Mouse (Mus musculus) heart, postnatal 0 days (tissue): ENCODE measurements around the gene Tspan1. TPM values are rescaled to one million over a fixed set of nuclear protein-coding genes. Genes with fewer than 3 reads are reported as not detected.

Experiments used
- ATAC-seq: fragments of 200-750 bp; cut with Nextera tagmentation; 2 replicates; pipeline ENCODE4 v1.8.0; 2017; ENCODE audit warnings: low read depth, moderate number of reproducible peaks, moderate library complexity; ENCODE audit not compliant: insufficient read depth
- DNase-seq: peaks from one replicate; pipeline ENCODE4 v3.0.0-alpha.2; 2016; ENCODE audit warnings: low spot score
- H3K27ac ChIP-seq: fragments of 300-500 bp; sonication (generic); 2 replicates; pipeline ENCODE4 v1.5.1; 2014; ENCODE audit warnings: low read depth, mild to moderate bottlenecking
- H3K27me3 ChIP-seq: fragments of 300-500 bp; sonication (generic); 2 replicates; pipeline ENCODE4 v1.6.1; 2014; ENCODE audit warnings: low read length, mixed read lengths; ENCODE audit not compliant: control insufficient read depth, insufficient read depth
- H3K36me3 ChIP-seq: fragments of 300-500 bp; sonication (generic); replicated peaks from 2 replicates; pipeline ENCODE4 v1.6.1; 2014; ENCODE audit warnings: low read length, mixed read lengths; ENCODE audit not compliant: control insufficient read depth, insufficient read depth
- H3K4me1 ChIP-seq: fragments of 300-500 bp; sonication (generic); 2 replicates; pipeline ENCODE4 v1.6.1; 2014; ENCODE audit warnings: antibody characterized with exemption; ENCODE audit not compliant: control insufficient read depth, insufficient read depth
- H3K4me2 ChIP-seq: fragments of 300-500 bp; sonication (generic); 2 replicates; pipeline ENCODE4 v1.6.1; 2014; ENCODE audit warnings: low read depth, mild to moderate bottlenecking, low read length, moderate library complexity
- H3K4me3 ChIP-seq: fragments of 300-500 bp; sonication (generic); 2 replicates; pipeline ENCODE4 v1.5.1; 2014; ENCODE audit warnings: low read depth, low read length
- H3K9ac ChIP-seq: fragments of 300-500 bp; sonication (generic); replicated peaks from 2 replicates; pipeline ENCODE4 v1.6.1; 2014; ENCODE audit warnings: low read depth, low read length, mixed read lengths
- H3K9me3 ChIP-seq: fragments of 300-500 bp; sonication (generic); replicated peaks from 2 replicates; pipeline ENCODE4 v1.6.1; 2016; ENCODE audit warnings: low read length; ENCODE audit not compliant: control insufficient read depth
- CTCF ChIP-seq: IDR thresholded peaks from 2 replicates; pipeline ENCODE4 v1.5.1; 2016; ENCODE audit warnings: antibody characterized with exemption, control low read depth, low read depth
- EP300 ChIP-seq: IDR thresholded peaks from 2 replicates; pipeline ENCODE4 v1.6.1; 2016; ENCODE audit warnings: antibody characterized with exemption, low read depth
- WGBS: fragments of 180-500 bp; shearing (Covaris S2); extraction: QIAGEN DNeasy Blood & Tissue Kit; methylation state at CpG from one replicate; pipeline ENCODE4 v1.1.7; 2014; 5-methylcytosine and 5-hydroxymethylcytosine counted together
- polyA plus RNA-seq: library from polyadenylated mRNA; unstranded; fragments of >200 nt; fragmentation: Nextera tagmentation; extraction: Ambion mirVana; gene quantifications from 2 replicates; pipeline ENCODE4 v1.2.1, GENCODE M21; 2015
- total RNA-seq: library from RNA; depleted of rRNA; stranded (reverse); fragments of >200 nt; gene quantifications from 2 replicates; pipeline ENCODE4 v1.2.3, GENCODE M21; 2014; ENCODE audit warnings: low replicate concordance

Gene Tspan1
- total and polyA plus RNA-seq, 2 experiments from 2014 or later, result not detected

DNA sequence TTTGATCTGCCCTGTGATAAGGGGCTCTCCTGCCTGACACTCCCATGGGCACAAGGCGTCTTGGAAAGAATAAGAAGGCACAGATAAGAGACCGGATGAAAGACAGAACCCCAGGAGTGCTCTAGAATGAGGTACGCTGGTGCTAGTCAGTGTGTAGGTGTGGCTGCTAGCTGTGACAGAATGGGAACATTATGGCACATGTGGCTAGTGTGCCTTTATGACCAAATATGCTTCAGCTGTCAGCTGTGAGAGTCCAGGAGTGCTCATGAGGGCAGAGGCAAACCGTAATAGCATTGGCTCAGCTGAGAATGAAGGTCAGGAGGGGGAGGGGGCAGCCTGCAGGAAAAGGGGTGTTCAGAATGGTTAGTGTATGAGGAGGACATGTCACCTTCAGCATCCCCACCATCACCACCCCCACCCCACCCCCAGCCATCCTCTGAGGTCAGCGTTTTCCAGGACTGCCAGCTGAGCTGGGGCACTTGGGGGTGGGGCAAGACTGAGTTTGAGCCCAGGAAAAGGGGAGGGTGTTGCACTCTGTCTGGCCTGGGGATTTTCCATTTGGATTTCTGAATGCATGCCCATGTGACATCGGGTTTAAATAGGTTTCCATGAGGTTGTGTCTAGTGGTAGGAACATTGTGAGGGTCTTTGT is 7.2 kb upstream of the Tspan1 start:
- no peaks in the 10 kb centered on the region for H3K36me3 ChIP-seq
- no peak overlapping the region for H3K4me2 ChIP-seq
- H3K4me3 ChIP-seq, result no peak overlapping the region
- no peak for TF ChIP-seq CTCF
- no peak for TF ChIP-seq EP300
- no peaks in the 10 kb centered on the region for H3K9me3 ChIP-seq
- ATAC-seq, result peak; percentile 55
- H3K27me3 ChIP-seq, result no peaks in the 10 kb centered on the region
- H3K4me1 ChIP-seq, result peaks cover 32% of the 10 kb centered on the region
- DNase-seq, result peak; percentile 68
- peak overlapping the region; percentile 88 for H3K27ac ChIP-seq
- H3K9ac ChIP-seq, result 0 out of 2 replicates have a peak overlapping the region, but pooled peaks have one; percentile 24
- 16% methylated on average over 6 of the region's 6 CpGs for WGBS

DNA sequence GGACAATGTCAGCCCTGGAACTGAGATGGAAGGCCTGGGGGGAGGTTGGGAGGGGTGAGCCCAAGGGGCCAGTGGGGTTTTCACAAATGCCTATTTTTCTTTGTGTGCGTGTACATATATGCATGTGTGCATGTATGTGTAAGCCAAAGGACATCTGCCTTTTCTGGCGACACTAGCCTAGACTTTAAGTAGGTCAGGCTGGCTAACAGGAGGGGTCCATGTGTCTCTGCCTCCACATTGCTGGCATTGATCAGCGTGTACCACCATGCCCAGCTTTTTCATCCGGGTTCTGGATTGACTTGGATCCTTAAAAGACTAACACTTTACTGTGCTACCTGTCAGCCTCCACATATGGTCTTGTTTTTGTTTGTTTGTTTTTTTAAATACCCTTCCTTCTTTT is 6.4 kb upstream of the Tspan1 start:
- no peak for DNase-seq
- ATAC-seq, result no peak
- Histone ChIP-seq H3K36me3 (no peaks in the 10 kb centered on the region), H3K4me3 (no peak overlapping the region), H3K9me3 (no peaks in the 10 kb centered on the region), H3K27me3 (no peaks in the 10 kb centered on the region), H3K4me2 (no peak overlapping the region), H3K27ac (peak overlapping the region; percentile 88), H3K4me1 (peaks cover 32% of the 10 kb centered on the region), H3K9ac (no peak overlapping the region)
- 95% methylated on average over 4 of the region's 4 CpGs for WGBS
- TF ChIP-seq EP300 (no peak), CTCF (no peak)

DNA sequence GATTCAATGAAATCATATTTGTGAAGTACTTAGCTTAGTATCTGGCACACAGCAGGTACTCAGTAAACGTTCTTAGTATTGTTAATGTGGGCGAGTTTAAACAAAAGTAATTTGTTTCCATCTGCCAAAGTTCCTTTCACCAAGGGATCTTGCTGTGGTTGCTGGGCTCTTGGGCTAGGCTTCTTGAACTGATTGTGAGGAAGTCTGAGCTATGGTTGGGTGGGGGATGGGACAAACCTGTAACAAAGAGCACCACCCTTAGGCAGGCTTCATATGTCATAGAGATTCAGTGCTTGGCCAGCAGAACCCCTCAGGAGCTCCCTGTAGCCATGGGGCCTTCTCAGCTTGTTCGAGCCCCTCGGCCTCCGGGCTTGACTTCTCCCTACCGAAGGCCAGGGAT is 5.7 kb upstream of the Tspan1 start, which contains the start of the genes 1700042G07Rik and Gm49337:
Gene 1700042G07Rik (plus strand): TSS at position 301 of the 400 bp plus-strand sequence.
Gene Gm49337 (plus strand): TSS at position 313 of the 400 bp plus-strand sequence.
- TF ChIP-seq EP300 (no peak), CTCF (no peak)
- H3K4me1 ChIP-seq, result peaks cover 32% of the 10 kb centered on the region
- 88% methylated on average over 6 of the region's 6 CpGs for WGBS
- H3K27ac ChIP-seq, result peak within 1 kb of the TSS; percentile 88
- H3K36me3 ChIP-seq, result no peaks in the 10 kb centered on the region
- H3K9me3 ChIP-seq, result no peaks in the 10 kb centered on the region
- H3K4me3 ChIP-seq, result no peak within 1 kb of the TSS
- no peak within 1 kb of the TSS for H3K9ac ChIP-seq
- DNase-seq (no peak), ATAC-seq (no peak)
- no peaks in the 10 kb centered on the region for H3K27me3 ChIP-seq
- H3K4me2 ChIP-seq, result no peak within 1 kb of the TSS

GRCm38 (mm10) chr4:116169353-116169672 is 1.9 kb upstream of the Tspan1 start:
- DNase-seq (no peak), ATAC-seq (no peak)
- H3K4me2 ChIP-seq, result no peak overlapping the region
- H3K27me3 ChIP-seq, result no peaks in the 10 kb centered on the region
- H3K27ac ChIP-seq, result no peak overlapping the region
- peaks cover 5% of the 10 kb centered on the region; the same call in 1 of the 2 replicates for H3K4me1 ChIP-seq
- no peaks in the 10 kb centered on the region for H3K9me3 ChIP-seq
- H3K36me3 ChIP-seq, result no peaks in the 10 kb centered on the region
- WGBS, result 61% methylated on average over 3 of the region's 3 CpGs
- no peak overlapping the region for H3K4me3 ChIP-seq
- no peak for TF ChIP-seq CTCF
- TF ChIP-seq EP300, result no peak
- H3K9ac ChIP-seq, result no peak overlapping the region

GRCm38 (mm10) chr4:116168617-116169352 is 1.4 kb upstream of the Tspan1 start:
- peak; percentile 72 for ATAC-seq

More at GRCm38 (mm10) chr4:116168617-116169352, 1.4 kb upstream of the Tspan1 start:
- peak; percentile 45 for DNase-seq
- H3K9me3 ChIP-seq, result no peaks in the 10 kb centered on the region
- H3K27ac ChIP-seq, result no peak overlapping the region
- H3K4me2 ChIP-seq, result no peak overlapping the region
- no peak overlapping the region for H3K9ac ChIP-seq
- TF ChIP-seq EP300, result no peak
- peak; percentile 79 for TF ChIP-seq CTCF
- H3K27me3 ChIP-seq, result no peaks in the 10 kb centered on the region
- no peaks in the 10 kb centered on the region for H3K4me1 ChIP-seq
- WGBS, result 78% methylated on average over 7 of the region's 8 CpGs
- no peak overlapping the region for H3K4me3 ChIP-seq
- H3K36me3 ChIP-seq, result no peaks in the 10 kb centered on the region
